Mouse (Mus musculus): ENCODE measurements around the gene Ptges3l. TPM values are rescaled to one million over a fixed set of nuclear protein-coding genes. Genes with fewer than 3 reads are reported as not detected.

Gene Ptges3l
- polyA plus RNA-seq, 1 experiment from 2014 or later, result 2.0 TPM

DNA sequence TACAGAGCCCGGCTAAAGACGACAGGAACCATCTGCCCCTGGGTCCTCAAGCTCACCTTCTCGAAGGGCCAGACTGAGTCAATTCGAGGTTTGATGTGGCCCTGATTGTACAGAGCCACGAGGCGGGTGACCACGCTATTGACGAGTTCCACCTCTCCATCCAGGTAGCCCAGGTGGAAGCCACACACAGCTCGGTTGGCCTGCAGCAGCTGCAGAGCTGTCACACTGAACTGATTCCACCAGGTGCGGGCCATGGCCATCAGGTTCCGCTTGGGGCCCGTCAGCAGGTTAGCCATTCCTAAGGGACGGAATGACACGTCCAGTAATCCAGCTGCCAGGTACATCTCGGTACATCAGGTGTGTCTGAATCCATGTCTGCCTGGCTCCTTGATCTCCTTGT lies 35.2 kb upstream of the Ptges3l start:
- H3K27me3 ChIP-seq (ENCODE audit: control insufficient read depth, insufficient read depth, low read depth, low read length), result peaks cover 14% of the 10 kb centered on the region
- no peaks in the 10 kb centered on the region; the same call in 1 of the 2 replicates for H3K36me3 ChIP-seq (ENCODE audit: control insufficient read depth, insufficient read depth)
- no peak overlapping the region for H3K27ac ChIP-seq (ENCODE audit: low read length)
- no peak for ATAC-seq (ENCODE audit: low read depth)
- WGBS (ENCODE audit: insufficient replicate concordance), result 80% methylated on average over 15 of the region's 15 CpGs
- H3K4me1 ChIP-seq (ENCODE audit: control insufficient read depth, low read depth, low read length), result peaks cover 30% of the 10 kb centered on the region
- H3K9ac ChIP-seq (ENCODE audit: low read depth, low read length), result no peak overlapping the region
- no peak overlapping the region for H3K4me2 ChIP-seq (ENCODE audit: low read depth, low read length)
- no peak overlapping the region for H3K4me3 ChIP-seq (ENCODE audit: low read depth, low read length)
- H3K9me3 ChIP-seq (replicated peaks; ENCODE audit: control insufficient read depth, low read length), result no peaks in the 10 kb centered on the region

- peaks cover 24% of the 10 kb centered on the region for H3K4me1 ChIP-seq (ENCODE audit: control insufficient read depth, low read depth, low read length)
- H3K27ac ChIP-seq (ENCODE audit: low read length), result no peak overlapping the region
- H3K27me3 ChIP-seq (ENCODE audit: control insufficient read depth, insufficient read depth, low read depth, low read length), result peaks cover 8% of the 10 kb centered on the region
- 78% methylated on average over 6 of the region's 6 CpGs for WGBS (ENCODE audit: insufficient replicate concordance)
- 0 out of 2 replicates have a peak, but pooled peaks have one; percentile 4 for ATAC-seq (ENCODE audit: low read depth)
- no peaks in the 10 kb centered on the region; the same call in 1 of the 2 replicates for H3K36me3 ChIP-seq (ENCODE audit: control insufficient read depth, insufficient read depth)
- H3K9me3 ChIP-seq (replicated peaks; ENCODE audit: control insufficient read depth, low read length), result no peaks in the 10 kb centered on the region
- H3K4me3 ChIP-seq (ENCODE audit: low read depth, low read length), result no peak overlapping the region
- no peak overlapping the region for H3K9ac ChIP-seq (ENCODE audit: low read depth, low read length)
- no peak overlapping the region for H3K4me2 ChIP-seq (ENCODE audit: low read depth, low read length)
Measured at GRCm38 (mm10) chr11:101459716-101460115, 34.6 kb upstream of the Ptges3l start.

- no peaks in the 10 kb centered on the region; the same call in 1 of the 2 replicates for H3K36me3 ChIP-seq (ENCODE audit: control insufficient read depth, insufficient read depth)
- H3K9me3 ChIP-seq (replicated peaks; ENCODE audit: control insufficient read depth, low read length), result no peaks in the 10 kb centered on the region
- H3K4me1 ChIP-seq (ENCODE audit: control insufficient read depth, low read depth, low read length), result peaks cover 9% of the 10 kb centered on the region
- H3K4me2 ChIP-seq (ENCODE audit: low read depth, low read length), result no peak overlapping the region
- 83% methylated on average over 12 of the region's 12 CpGs for WGBS (ENCODE audit: insufficient replicate concordance)
- ATAC-seq (ENCODE audit: low read depth), result no peak
- H3K4me3 ChIP-seq (ENCODE audit: low read depth, low read length), result no peak overlapping the region
- no peak overlapping the region for H3K27ac ChIP-seq (ENCODE audit: low read length)
- no peaks in the 10 kb centered on the region for H3K27me3 ChIP-seq (ENCODE audit: control insufficient read depth, insufficient read depth, low read depth, low read length)
- H3K9ac ChIP-seq (ENCODE audit: low read depth, low read length), result no peak overlapping the region
Measured at GRCm38 (mm10) chr11:101458217-101458616, 33.1 kb upstream of the Ptges3l start.

DNA sequence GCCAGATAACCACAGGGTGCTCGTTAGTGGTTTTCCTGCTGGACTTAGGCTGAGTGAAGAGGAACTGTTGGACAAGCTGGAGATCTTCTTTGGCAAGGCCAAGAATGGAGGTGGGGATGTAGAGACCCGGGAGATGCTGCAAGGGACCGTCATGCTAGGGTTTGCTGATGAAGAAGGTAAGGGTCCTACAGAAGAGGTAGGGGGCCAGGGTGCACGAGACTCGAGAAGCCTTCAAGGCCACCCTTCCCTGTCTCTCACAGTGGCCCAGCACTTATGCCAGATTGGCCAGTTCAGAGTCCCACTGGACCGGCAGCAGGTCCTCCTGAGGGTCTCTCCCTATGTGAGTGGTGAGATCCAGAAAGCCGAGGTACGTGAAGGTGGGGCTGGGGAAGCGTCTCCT lies 32.5 kb upstream of the Ptges3l start:
- Histone ChIP-seq H3K27me3 (ENCODE audit: control insufficient read depth, insufficient read depth, low read depth, low read length) (no peaks in the 10 kb centered on the region), H3K4me3 (ENCODE audit: low read depth, low read length) (no peak overlapping the region), H3K27ac (ENCODE audit: low read length) (no peak overlapping the region), H3K9ac (ENCODE audit: low read depth, low read length) (no peak overlapping the region), H3K36me3 (ENCODE audit: control insufficient read depth, insufficient read depth) (no peaks in the 10 kb centered on the region; the same call in 1 of the 2 replicates), H3K4me2 (ENCODE audit: low read depth, low read length) (no peak overlapping the region), H3K9me3 (replicated peaks; ENCODE audit: control insufficient read depth, low read length) (no peaks in the 10 kb centered on the region), H3K4me1 (ENCODE audit: control insufficient read depth, low read depth, low read length) (peaks cover 3% of the 10 kb centered on the region; the same call in 1 of the 2 replicates)
- WGBS (ENCODE audit: insufficient replicate concordance), result 80% methylated on average over 9 of the region's 9 CpGs
- no peak for ATAC-seq (ENCODE audit: low read depth)

GRCm38 (mm10) chr11:101455627-101456026 lies 30.5 kb upstream of the Ptges3l start:
- ATAC-seq (ENCODE audit: low read depth), result peak; percentile 45; the same call in 1 of the 2 replicates
- Histone ChIP-seq H3K9me3 (replicated peaks; ENCODE audit: control insufficient read depth, low read length) (no peaks in the 10 kb centered on the region), H3K27ac (ENCODE audit: low read length) (no peak overlapping the region), H3K4me3 (ENCODE audit: low read depth, low read length) (no peak overlapping the region), H3K4me1 (ENCODE audit: control insufficient read depth, low read depth, low read length) (peaks cover 9% of the 10 kb centered on the region), H3K9ac (ENCODE audit: low read depth, low read length) (no peak overlapping the region), H3K4me2 (ENCODE audit: low read depth, low read length) (no peak overlapping the region), H3K36me3 (ENCODE audit: control insufficient read depth, insufficient read depth) (no peaks in the 10 kb centered on the region; the same call in 1 of the 2 replicates), H3K27me3 (ENCODE audit: control insufficient read depth, insufficient read depth, low read depth, low read length) (no peaks in the 10 kb centered on the region)
- WGBS (ENCODE audit: insufficient replicate concordance), result 80% methylated on average over 7 of the region's 7 CpGs

DNA sequence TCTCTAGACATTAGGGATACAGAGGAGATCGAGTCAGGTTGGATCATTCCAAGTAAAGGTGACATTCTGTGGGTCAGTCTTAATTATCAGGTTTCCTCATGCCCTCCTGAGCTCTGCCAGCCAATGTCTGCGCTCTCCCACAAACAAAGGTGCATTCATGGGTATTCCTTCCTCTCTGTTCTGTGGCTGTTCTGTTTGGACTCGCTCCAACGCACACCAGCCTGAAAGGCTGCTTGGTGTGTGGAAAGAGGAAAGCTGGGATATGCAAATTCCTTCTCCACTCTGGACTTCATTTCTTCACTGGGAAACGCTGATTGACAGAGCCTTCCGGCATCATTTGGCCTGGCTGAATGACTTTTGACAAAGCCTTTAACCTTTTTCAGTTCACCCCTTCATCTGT lies 29.6 kb upstream of the Ptges3l start:
- Histone ChIP-seq H3K4me2 (ENCODE audit: low read depth, low read length) (no peak overlapping the region), H3K27ac (ENCODE audit: low read length) (no peak overlapping the region), H3K36me3 (ENCODE audit: control insufficient read depth, insufficient read depth) (no peaks in the 10 kb centered on the region; the same call in 1 of the 2 replicates), H3K4me1 (ENCODE audit: control insufficient read depth, low read depth, low read length) (peaks cover 12% of the 10 kb centered on the region), H3K27me3 (ENCODE audit: control insufficient read depth, insufficient read depth, low read depth, low read length) (no peaks in the 10 kb centered on the region), H3K9me3 (replicated peaks; ENCODE audit: control insufficient read depth, low read length) (no peaks in the 10 kb centered on the region), H3K9ac (ENCODE audit: low read depth, low read length) (no peak overlapping the region), H3K4me3 (ENCODE audit: low read depth, low read length) (no peak overlapping the region)
- no peak for ATAC-seq (ENCODE audit: low read depth)
- WGBS (ENCODE audit: insufficient replicate concordance), result 75% methylated on average over 6 of the region's 6 CpGs

DNA sequence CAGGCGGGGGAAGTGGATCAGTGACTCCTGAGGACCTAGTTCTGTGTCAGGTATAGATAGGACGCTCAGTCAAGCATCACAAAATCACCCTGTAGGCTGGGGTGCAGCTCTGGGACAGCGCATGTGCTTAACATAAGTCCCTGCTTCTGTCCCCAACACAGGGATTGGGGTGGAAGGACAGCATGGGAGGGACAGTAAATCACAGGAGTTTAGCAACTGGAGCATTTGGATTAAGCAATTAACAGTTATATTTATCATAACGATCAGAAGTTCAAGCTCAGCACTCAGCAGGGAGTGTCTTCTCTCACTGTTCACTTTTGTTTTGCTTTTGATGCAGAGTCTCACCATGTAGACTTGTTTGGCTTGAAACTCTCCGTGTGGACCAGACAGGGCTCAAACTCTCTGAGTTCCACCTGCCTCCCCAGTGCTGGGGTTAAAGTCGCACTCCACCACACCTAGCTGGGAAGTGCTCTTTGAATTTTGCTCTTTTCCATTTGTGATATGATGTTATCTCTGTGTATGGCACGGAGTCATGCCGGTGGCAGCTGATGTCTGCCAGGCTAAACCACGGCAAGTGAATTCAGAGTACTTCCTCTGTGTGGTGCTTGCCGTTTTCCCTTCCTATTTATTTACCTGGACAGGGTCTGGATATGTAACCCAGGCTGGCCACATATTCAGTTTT lies 27.1 kb upstream of the Ptges3l start:
- WGBS (ENCODE audit: insufficient replicate concordance), result 53% methylated on average over 10 of the region's 10 CpGs
- H3K4me1 ChIP-seq (ENCODE audit: control insufficient read depth, low read depth, low read length), result peaks cover 27% of the 10 kb centered on the region
- no peak for ATAC-seq (ENCODE audit: low read depth)

DNA sequence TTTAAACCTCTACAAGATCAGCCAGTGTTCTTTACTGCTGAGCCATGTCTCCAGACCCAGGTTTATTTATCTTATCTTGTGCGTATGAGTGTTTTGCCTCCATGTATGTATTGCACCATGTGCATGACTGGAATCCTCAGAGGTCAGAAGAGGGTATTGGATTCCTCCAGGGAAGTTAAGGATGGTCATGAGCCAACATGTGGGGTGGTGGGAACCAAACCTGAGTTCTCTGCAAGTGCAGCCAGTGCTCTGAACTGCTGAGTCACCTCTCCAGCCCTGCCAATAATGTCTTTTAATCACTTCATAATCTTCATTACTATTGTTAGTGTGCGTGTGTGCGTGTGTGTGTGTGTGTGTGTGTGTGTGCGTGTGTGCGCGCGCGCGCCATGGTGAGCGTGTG lies 26.4 kb upstream of the Ptges3l start:
- H3K9ac ChIP-seq (ENCODE audit: low read depth, low read length), result no peak overlapping the region
- WGBS (ENCODE audit: insufficient replicate concordance), result 84% methylated on average over 10 of the region's 10 CpGs
- no peak overlapping the region for H3K27ac ChIP-seq (ENCODE audit: low read length)
- ATAC-seq (ENCODE audit: low read depth), result no peak
- H3K4me2 ChIP-seq (ENCODE audit: low read depth, low read length), result no peak overlapping the region
- no peaks in the 10 kb centered on the region for H3K36me3 ChIP-seq (ENCODE audit: control insufficient read depth, insufficient read depth)
- H3K9me3 ChIP-seq (replicated peaks; ENCODE audit: control insufficient read depth, low read length), result no peaks in the 10 kb centered on the region
- H3K4me1 ChIP-seq (ENCODE audit: control insufficient read depth, low read depth, low read length), result peaks cover 27% of the 10 kb centered on the region
- H3K27me3 ChIP-seq (ENCODE audit: control insufficient read depth, insufficient read depth, low read depth, low read length), result no peaks in the 10 kb centered on the region
- no peak overlapping the region for H3K4me3 ChIP-seq (ENCODE audit: low read depth, low read length)

More for the DNA sequence above, 27.1 kb upstream of the Ptges3l start:
- H3K27me3 ChIP-seq (ENCODE audit: control insufficient read depth, insufficient read depth, low read depth, low read length), result no peaks in the 10 kb centered on the region
- H3K9me3 ChIP-seq (replicated peaks; ENCODE audit: control insufficient read depth, low read length), result no peaks in the 10 kb centered on the region
- H3K36me3 ChIP-seq (ENCODE audit: control insufficient read depth, insufficient read depth), result no peaks in the 10 kb centered on the region
- H3K4me2 ChIP-seq (ENCODE audit: low read depth, low read length), result no peak overlapping the region
- H3K9ac ChIP-seq (ENCODE audit: low read depth, low read length), result no peak overlapping the region
- no peak overlapping the region for H3K4me3 ChIP-seq (ENCODE audit: low read depth, low read length)
- H3K27ac ChIP-seq (ENCODE audit: low read length), result no peak overlapping the region

DNA sequence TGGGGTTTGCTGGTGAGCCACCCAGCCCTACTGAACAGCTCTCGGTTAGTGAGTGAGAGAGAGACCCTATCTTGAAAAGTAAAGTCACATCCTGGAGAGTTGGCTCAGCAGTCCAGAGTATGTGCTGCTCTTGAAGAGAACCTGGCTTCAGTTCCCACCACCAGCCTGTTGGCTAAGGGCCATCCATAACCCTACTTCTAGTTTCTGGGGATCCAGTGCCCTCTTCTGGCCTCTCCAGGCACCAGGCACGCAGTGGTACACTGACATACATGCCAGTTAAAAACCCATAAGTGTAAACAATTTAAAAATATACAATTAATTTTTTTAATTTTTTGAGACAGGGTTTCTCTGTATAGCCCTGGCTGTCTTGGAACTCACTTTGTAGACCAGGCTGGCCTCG lies 25.3 kb upstream of the Ptges3l start:
- no peak overlapping the region for H3K4me3 ChIP-seq (ENCODE audit: low read depth, low read length)
- WGBS (ENCODE audit: insufficient replicate concordance), result 77% methylated on average over 3 of the region's 3 CpGs

More for the DNA sequence above, 25.3 kb upstream of the Ptges3l start:
- H3K36me3 ChIP-seq (ENCODE audit: control insufficient read depth, insufficient read depth), result no peaks in the 10 kb centered on the region
- no peak for ATAC-seq (ENCODE audit: low read depth)
- H3K27ac ChIP-seq (ENCODE audit: low read length), result no peak overlapping the region
- peaks cover 27% of the 10 kb centered on the region for H3K4me1 ChIP-seq (ENCODE audit: control insufficient read depth, low read depth, low read length)
- no peak overlapping the region for H3K4me2 ChIP-seq (ENCODE audit: low read depth, low read length)
- no peaks in the 10 kb centered on the region for H3K9me3 ChIP-seq (replicated peaks; ENCODE audit: control insufficient read depth, low read length)
- no peak overlapping the region for H3K9ac ChIP-seq (ENCODE audit: low read depth, low read length)
- no peaks in the 10 kb centered on the region for H3K27me3 ChIP-seq (ENCODE audit: control insufficient read depth, insufficient read depth, low read depth, low read length)

Data from liver, embryonic 16.5 days (tissue).